Mouse (Mus musculus) hindbrain, embryonic 12.5 days (tissue): ENCODE results near the gene 9130230L23Rik. TPM values are rescaled to one million over a fixed set of nuclear protein-coding genes. Genes with fewer than 3 reads are reported as not detected.

Source experiments
- ATAC-seq: fragments of 200-750 bp; cut with Nextera tagmentation; 2 replicates; pipeline ENCODE4 v1.8.0; 2017; ENCODE audit warnings: moderate TSS enrichment; ENCODE audit not compliant: low FRiP score
- H3K27ac ChIP-seq: fragments of 300-500 bp; sonication (generic); 2 replicates; pipeline ENCODE4 v1.5.1; 2016; ENCODE audit warnings: mild to moderate bottlenecking
- H3K27me3 ChIP-seq: fragments of 300-500 bp; sonication (generic); 2 replicates; pipeline ENCODE4 v1.6.1; 2016; ENCODE audit warnings: mild to moderate bottlenecking
- H3K36me3 ChIP-seq: fragments of 300-500 bp; sonication (generic); 2 replicates; pipeline ENCODE4 v1.6.1; 2016; ENCODE audit warnings: mild to moderate bottlenecking
- H3K4me1 ChIP-seq: fragments of 300-500 bp; sonication (generic); 2 replicates; pipeline ENCODE4 v1.6.1; 2016
- H3K4me2 ChIP-seq: fragments of 300-500 bp; sonication (generic); replicated peaks from 2 replicates; pipeline ENCODE4 v1.6.1; 2016; ENCODE audit warnings: mild to moderate bottlenecking
- H3K4me3 ChIP-seq: fragments of 300-500 bp; sonication (generic); 2 replicates; pipeline ENCODE4 v1.5.1; 2016; ENCODE audit warnings: mild to moderate bottlenecking
- H3K9ac ChIP-seq: fragments of 300-500 bp; sonication (generic); 2 replicates; pipeline ENCODE4 v1.6.1; 2016; ENCODE audit warnings: mild to moderate bottlenecking, moderate library complexity
- H3K9me3 ChIP-seq: fragments of 300-500 bp; sonication (generic); replicated peaks from 2 replicates; pipeline ENCODE4 v1.6.1; 2016; ENCODE audit warnings: mild to moderate bottlenecking
- WGBS: fragments of 180-500 bp; shearing (Covaris S2); methylation state at CpG from one replicate; pipeline ENCODE4 v1.1.7; 2016; 5-methylcytosine and 5-hydroxymethylcytosine counted together
- polyA plus RNA-seq: library from polyadenylated mRNA; unstranded; fragments of >200 nt; fragmentation: Nextera tagmentation; extraction: Ambion mirVana; gene quantifications from 2 replicates; pipeline ENCODE4 v1.2.1, GENCODE M21; 2016

Gene 9130230L23Rik
- polyA plus RNA-seq: 0.18 TPM in 1 of 2 replicates, not detected in the other

- Histone ChIP-seq H3K27me3 (no peaks in the 10 kb centered on the region), H3K9me3 (no peaks in the 10 kb centered on the region), H3K9ac (no peak within 1 kb of the TSS), H3K36me3 (no peaks in the 10 kb centered on the region), H3K4me2 (no peak within 1 kb of the TSS), H3K27ac (no peak within 1 kb of the TSS), H3K4me1 (no peaks in the 10 kb centered on the region), H3K4me3 (no peak within 1 kb of the TSS)
- no peak for ATAC-seq
- 71% methylated on average over 14 of the region's 14 CpGs for WGBS
Measured at GRCm38 (mm10) chr5:66004134-66004925, at the start of gene 9130230L23Rik. Gene 9130230L23Rik, minus strand, starts transcription at chr5:66004285.

- no peaks in the 10 kb centered on the region for H3K9me3 ChIP-seq
- H3K27ac ChIP-seq: no peak overlapping the region
- H3K27me3 ChIP-seq: no peaks in the 10 kb centered on the region
- WGBS: 84% methylated on average over 20 of the region's 20 CpGs
- no peak overlapping the region for H3K4me2 ChIP-seq
- no peaks in the 10 kb centered on the region for H3K36me3 ChIP-seq
- no peak overlapping the region for H3K4me3 ChIP-seq
- H3K9ac ChIP-seq: no peak overlapping the region
- ATAC-seq: no peak
- no peaks in the 10 kb centered on the region for H3K4me1 ChIP-seq
Measured at GRCm38 (mm10) chr5:66052777-66053548, 48.9 kb upstream of the 9130230L23Rik start.

GRCm38 (mm10) chr5:66050841-66051240 is 46.8 kb upstream of the 9130230L23Rik start:
- no peaks in the 10 kb centered on the region for H3K27me3 ChIP-seq
- no peak for ATAC-seq
- H3K27ac ChIP-seq: no peak overlapping the region
- H3K4me3 ChIP-seq: no peak overlapping the region
- no peaks in the 10 kb centered on the region for H3K36me3 ChIP-seq
- no peak overlapping the region for H3K4me2 ChIP-seq
- no peaks in the 10 kb centered on the region for H3K9me3 ChIP-seq
- 89% methylated on average over 5 of the region's 5 CpGs for WGBS
- H3K9ac ChIP-seq: no peak overlapping the region
- H3K4me1 ChIP-seq: no peaks in the 10 kb centered on the region

- no peak for ATAC-seq
- no peak overlapping the region for H3K27ac ChIP-seq
- H3K4me3 ChIP-seq: no peak overlapping the region
- H3K9ac ChIP-seq: no peak overlapping the region
- H3K36me3 ChIP-seq: no peaks in the 10 kb centered on the region
- no peaks in the 10 kb centered on the region for H3K27me3 ChIP-seq
- no peaks in the 10 kb centered on the region for H3K9me3 ChIP-seq
- H3K4me1 ChIP-seq: no peaks in the 10 kb centered on the region
- WGBS: 92% methylated on average over 3 of the region's 3 CpGs
- H3K4me2 ChIP-seq: no peak overlapping the region
Measured at GRCm38 (mm10) chr5:66046356-66046755, 42.3 kb upstream of the 9130230L23Rik start.

GRCm38 (mm10) chr5:66043897-66044296 is 39.8 kb upstream of the 9130230L23Rik start:
- Histone ChIP-seq H3K9ac (no peak overlapping the region), H3K27ac (no peak overlapping the region), H3K27me3 (no peaks in the 10 kb centered on the region), H3K36me3 (no peaks in the 10 kb centered on the region), H3K4me3 (no peak overlapping the region), H3K9me3 (no peaks in the 10 kb centered on the region), H3K4me2 (no peak overlapping the region), H3K4me1 (no peaks in the 10 kb centered on the region)
- ATAC-seq: no peak
- 78% methylated on average over 3 of the region's 3 CpGs for WGBS

- H3K36me3 ChIP-seq: no peaks in the 10 kb centered on the region
- H3K27ac ChIP-seq: no peak overlapping the region
- H3K9ac ChIP-seq: no peak overlapping the region
- 47% methylated on average over 10 of the region's 10 CpGs for WGBS
- H3K9me3 ChIP-seq: no peaks in the 10 kb centered on the region
- no peaks in the 10 kb centered on the region for H3K4me1 ChIP-seq
- no peak for ATAC-seq
- no peak overlapping the region for H3K4me2 ChIP-seq
- H3K27me3 ChIP-seq: no peaks in the 10 kb centered on the region
- H3K4me3 ChIP-seq: no peak overlapping the region
Measured at GRCm38 (mm10) chr5:66042651-66043340, 38.7 kb upstream of the 9130230L23Rik start.

GRCm38 (mm10) chr5:66040744-66041279 is 36.7 kb upstream of the 9130230L23Rik start:
- Histone ChIP-seq H3K27me3 (no peaks in the 10 kb centered on the region), H3K4me1 (no peaks in the 10 kb centered on the region), H3K36me3 (no peaks in the 10 kb centered on the region), H3K4me2 (no peak overlapping the region), H3K27ac (no peak overlapping the region), H3K4me3 (no peak overlapping the region), H3K9ac (no peak overlapping the region), H3K9me3 (no peaks in the 10 kb centered on the region)
- ATAC-seq: no peak
- WGBS: 85% methylated on average over 7 of the region's 7 CpGs

GRCm38 (mm10) chr5:66039813-66040212 is 35.7 kb upstream of the 9130230L23Rik start:
- Histone ChIP-seq H3K27ac (no peak overlapping the region), H3K4me1 (no peaks in the 10 kb centered on the region), H3K36me3 (no peaks in the 10 kb centered on the region), H3K4me3 (no peak overlapping the region), H3K4me2 (no peak overlapping the region), H3K27me3 (no peaks in the 10 kb centered on the region), H3K9ac (no peak overlapping the region), H3K9me3 (no peaks in the 10 kb centered on the region)
- WGBS: 93% methylated on average over 2 of the region's 2 CpGs
- no peak for ATAC-seq

- 74% methylated on average over 6 of the region's 6 CpGs for WGBS
- Histone ChIP-seq H3K36me3 (no peaks in the 10 kb centered on the region), H3K4me1 (peaks cover 3% of the 10 kb centered on the region; the same call in 1 of the 2 replicates), H3K27ac (no peak overlapping the region), H3K4me2 (no peak overlapping the region), H3K9me3 (no peaks in the 10 kb centered on the region), H3K27me3 (no peaks in the 10 kb centered on the region), H3K9ac (no peak overlapping the region), H3K4me3 (no peak overlapping the region)
- no peak for ATAC-seq
Measured at GRCm38 (mm10) chr5:66037066-66037465, 33.0 kb upstream of the 9130230L23Rik start.

GRCm38 (mm10) chr5:66036440-66037054 is 32.5 kb upstream of the 9130230L23Rik start:
- no peak for ATAC-seq
- no peaks in the 10 kb centered on the region for H3K9me3 ChIP-seq
- WGBS: 39% methylated on average over 7 of the region's 7 CpGs
- peaks cover 3% of the 10 kb centered on the region; the same call in 1 of the 2 replicates for H3K4me1 ChIP-seq
- no peaks in the 10 kb centered on the region for H3K27me3 ChIP-seq
- no peaks in the 10 kb centered on the region for H3K36me3 ChIP-seq
- no peak overlapping the region for H3K4me2 ChIP-seq
- H3K4me3 ChIP-seq: no peak overlapping the region
- H3K27ac ChIP-seq: no peak overlapping the region
- no peak overlapping the region for H3K9ac ChIP-seq

- WGBS: 57% methylated on average over 14 of the region's 14 CpGs
- no peak for ATAC-seq
Measured at GRCm38 (mm10) chr5:66034375-66035195, 30.5 kb upstream of the 9130230L23Rik start.

More at GRCm38 (mm10) chr5:66034375-66035195, 30.5 kb upstream of the 9130230L23Rik start:
- no peaks in the 10 kb centered on the region for H3K9me3 ChIP-seq
- no peaks in the 10 kb centered on the region for H3K27me3 ChIP-seq
- H3K36me3 ChIP-seq: no peaks in the 10 kb centered on the region
- no peak overlapping the region for H3K4me2 ChIP-seq
- H3K27ac ChIP-seq: no peak overlapping the region
- no peak overlapping the region for H3K9ac ChIP-seq
- H3K4me3 ChIP-seq: no peak overlapping the region
- peaks cover 3% of the 10 kb centered on the region; the same call in 1 of the 2 replicates for H3K4me1 ChIP-seq
